Mouse (Mus musculus): ENCODE data around the gene Rpl36. TPM values are rescaled to one million over a fixed set of nuclear protein-coding genes. Genes with fewer than 3 reads are reported as not detected.

The Rpl36 gene
- polyA plus RNA-seq, 1 experiment, result 4,005 TPM

DNA sequence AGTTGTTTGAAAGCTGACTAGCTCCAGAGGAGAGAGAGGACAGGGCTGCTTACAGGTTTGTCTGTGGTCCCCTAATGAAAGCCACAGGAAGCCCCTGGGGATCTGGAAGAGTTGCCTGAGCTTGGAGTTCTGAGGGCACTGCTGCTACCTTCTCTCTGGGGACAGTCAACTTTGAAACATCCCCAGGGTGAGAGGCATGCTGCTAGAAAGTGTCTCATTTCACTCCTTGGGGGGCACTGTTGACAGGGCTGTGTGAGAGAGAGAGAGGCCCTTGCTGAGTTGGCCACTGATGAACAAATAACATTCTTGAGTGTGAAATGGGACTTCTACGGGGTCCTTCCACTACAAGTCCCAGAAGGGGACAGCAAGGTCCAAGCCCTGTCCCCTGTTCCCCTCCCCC is 25.4 kb upstream of the Rpl36 start:
- TF ChIP-seq MYOD1 (IDR thresholded peaks at IDR 0.05; ENCODE audit: control insufficient read depth, insufficient read length, low read depth) (no peak), USF1 (IDR thresholded peaks at IDR 0.05; ENCODE audit: low read depth) (no peak), FOSL1 (IDR thresholded peaks at IDR 0.05; ENCODE audit: insufficient read depth, low read length, poor library complexity, severe bottlenecking) (no peak), MAX (IDR thresholded peaks at IDR 0.05) (no peak), CEBPB (IDR thresholded peaks at IDR 0.05; ENCODE audit: low read depth) (no peak), CTCF (IDR thresholded peaks at IDR 0.05; ENCODE audit: control insufficient read depth, insufficient read depth, insufficient read length) (no peak), MYOG (IDR thresholded peaks at IDR 0.05; ENCODE audit: control insufficient read depth, extremely low read depth, insufficient read length) (no peak)
- Histone ChIP-seq H3K36me3 (ENCODE audit: control insufficient read depth, insufficient read depth) (peaks cover 68% of the 10 kb centered on the region), H3K4me3 (ENCODE audit: insufficient read depth, poor library complexity, severe bottlenecking) (no peak overlapping the region), H3ac (ENCODE audit: control insufficient read depth, insufficient read length, low read depth) (no peak overlapping the region), H3K27me3 (ENCODE audit: control insufficient read depth, insufficient read depth, insufficient read length) (no peaks in the 10 kb centered on the region), H3K79me2 (ENCODE audit: control insufficient read depth, insufficient read depth) (peaks cover 95% of the 10 kb centered on the region), H3K79me3 (ENCODE audit: low read depth) (peaks cover 87% of the 10 kb centered on the region)

DNA sequence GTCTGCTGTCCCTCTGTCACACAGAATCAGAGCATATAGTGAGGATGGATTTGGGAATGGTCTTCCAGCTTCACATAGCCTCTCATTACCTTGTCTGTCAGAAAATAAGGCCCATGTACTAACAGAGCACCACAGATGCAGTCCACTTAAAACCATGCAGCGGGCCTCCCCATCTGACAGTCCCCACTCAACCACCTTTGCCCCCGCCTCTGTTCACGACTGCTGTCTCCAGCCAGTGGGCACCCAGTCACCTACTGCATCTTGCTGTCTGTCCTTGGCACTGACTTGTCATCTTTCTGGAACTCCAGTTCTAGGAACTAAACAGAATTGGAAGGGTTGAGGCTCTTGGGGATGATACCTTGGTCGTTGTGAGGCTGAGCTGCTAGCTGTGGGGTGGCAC is 24.3 kb upstream of the Rpl36 start:
- no peak overlapping the region for H3K4me3 ChIP-seq (ENCODE audit: insufficient read depth, poor library complexity, severe bottlenecking)
- peaks cover 73% of the 10 kb centered on the region for H3K36me3 ChIP-seq (ENCODE audit: control insufficient read depth, insufficient read depth)

DNA sequence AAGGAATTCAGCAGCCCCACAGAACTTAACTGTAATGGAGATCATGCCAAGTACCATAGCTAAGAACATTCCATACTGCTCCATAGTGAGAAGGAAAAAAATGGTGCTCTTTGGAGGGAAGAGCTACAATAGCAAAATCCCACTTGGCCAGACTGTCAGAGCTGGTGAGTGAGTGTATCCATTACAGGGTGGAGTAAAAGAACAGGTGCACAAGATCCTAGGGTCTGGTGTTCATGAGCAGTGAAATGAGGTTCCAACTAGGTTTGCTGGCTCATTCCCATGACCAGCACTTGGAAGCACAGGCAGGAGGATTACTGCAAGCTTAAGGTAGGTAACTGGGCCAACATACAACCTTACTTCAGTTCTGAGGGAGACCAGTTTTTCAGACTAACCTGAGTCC is 20.7 kb upstream of the Rpl36 start:
- no peak for TF ChIP-seq FOSL1 (IDR thresholded peaks at IDR 0.05; ENCODE audit: insufficient read depth, low read length, poor library complexity, severe bottlenecking)
- no peak for TF ChIP-seq USF1 (IDR thresholded peaks at IDR 0.05; ENCODE audit: low read depth)
- peaks cover 90% of the 10 kb centered on the region for H3K79me2 ChIP-seq (ENCODE audit: control insufficient read depth, insufficient read depth)
- H3K79me3 ChIP-seq (ENCODE audit: low read depth), result peaks cover 81% of the 10 kb centered on the region
- H3K4me3 ChIP-seq (ENCODE audit: insufficient read depth, poor library complexity, severe bottlenecking), result no peak overlapping the region
- no peak overlapping the region for H3ac ChIP-seq (ENCODE audit: control insufficient read depth, insufficient read length, low read depth)
- peaks cover 98% of the 10 kb centered on the region for H3K36me3 ChIP-seq (ENCODE audit: control insufficient read depth, insufficient read depth)
- no peaks in the 10 kb centered on the region for H3K27me3 ChIP-seq (ENCODE audit: control insufficient read depth, insufficient read depth, insufficient read length)

More for the DNA sequence above, 24.3 kb upstream of the Rpl36 start:
- peaks cover 95% of the 10 kb centered on the region for H3K79me2 ChIP-seq (ENCODE audit: control insufficient read depth, insufficient read depth)
- no peak overlapping the region for H3ac ChIP-seq (ENCODE audit: control insufficient read depth, insufficient read length, low read depth)
- peaks cover 87% of the 10 kb centered on the region for H3K79me3 ChIP-seq (ENCODE audit: low read depth)
- H3K27me3 ChIP-seq (ENCODE audit: control insufficient read depth, insufficient read depth, insufficient read length), result no peaks in the 10 kb centered on the region
- TF ChIP-seq MYOG (IDR thresholded peaks at IDR 0.05; ENCODE audit: control insufficient read depth, extremely low read depth, insufficient read length), result no peak
- TF ChIP-seq MYOD1 (IDR thresholded peaks at IDR 0.05; ENCODE audit: control insufficient read depth, insufficient read length, low read depth), result no peak
- TF ChIP-seq CEBPB (IDR thresholded peaks at IDR 0.05; ENCODE audit: low read depth), result no peak
- TF ChIP-seq FOSL1 (IDR thresholded peaks at IDR 0.05; ENCODE audit: insufficient read depth, low read length, poor library complexity, severe bottlenecking), result no peak
- TF ChIP-seq MAX (IDR thresholded peaks at IDR 0.05), result no peak
- no peak for TF ChIP-seq CTCF (IDR thresholded peaks at IDR 0.05; ENCODE audit: control insufficient read depth, insufficient read depth, insufficient read length)
- no peak for TF ChIP-seq USF1 (IDR thresholded peaks at IDR 0.05; ENCODE audit: low read depth)

DNA sequence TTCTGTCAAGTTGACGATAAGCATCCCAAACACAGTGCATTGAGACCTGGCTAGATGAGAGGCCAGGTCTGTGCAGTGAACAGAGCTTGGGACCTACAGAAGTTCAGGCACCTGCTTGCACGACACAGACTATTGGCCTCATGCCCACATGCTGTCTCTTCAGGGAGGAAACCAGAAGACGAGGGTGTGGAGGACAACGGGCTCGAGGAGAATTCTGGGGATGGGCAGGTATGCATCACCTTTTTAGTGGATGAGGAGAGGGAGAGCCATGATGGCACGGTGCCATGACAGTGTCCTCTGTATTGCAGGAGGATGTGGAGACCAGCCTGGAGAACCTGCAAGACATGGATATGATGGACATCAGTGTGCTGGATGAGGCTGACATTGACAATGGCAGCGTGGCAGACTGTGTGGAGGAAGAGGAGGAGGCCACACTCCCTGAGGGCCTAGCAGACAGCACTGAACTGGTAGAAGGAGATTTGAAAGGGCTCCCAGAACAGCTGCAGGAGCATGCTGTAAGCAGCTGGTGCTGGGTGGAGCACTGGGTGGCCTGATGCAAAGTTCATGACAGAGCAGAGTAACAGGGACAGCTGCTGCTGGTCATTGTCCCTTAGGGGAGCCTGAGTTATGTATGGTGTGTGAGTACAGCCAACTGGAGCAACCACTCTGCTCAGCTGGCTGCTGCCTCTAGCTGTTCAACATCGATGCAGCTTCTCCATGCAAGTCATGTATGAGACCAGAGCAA is 19.5 kb upstream of the Rpl36 start:
- H3K79me3 ChIP-seq (ENCODE audit: low read depth), result peaks cover 69% of the 10 kb centered on the region
- TF ChIP-seq CTCF (IDR thresholded peaks at IDR 0.05; ENCODE audit: control insufficient read depth, insufficient read depth, insufficient read length) (no peak), MYOD1 (IDR thresholded peaks at IDR 0.05; ENCODE audit: control insufficient read depth, insufficient read length, low read depth) (peak; percentile 79)
- H3K4me3 ChIP-seq (ENCODE audit: insufficient read depth, poor library complexity, severe bottlenecking), result no peak overlapping the region
- H3K79me2 ChIP-seq (ENCODE audit: control insufficient read depth, insufficient read depth), result peaks cover 78% of the 10 kb centered on the region
- no peaks in the 10 kb centered on the region for H3K27me3 ChIP-seq (ENCODE audit: control insufficient read depth, insufficient read depth, insufficient read length)
- H3K36me3 ChIP-seq (ENCODE audit: control insufficient read depth, insufficient read depth), result peaks cover 94% of the 10 kb centered on the region
- H3ac ChIP-seq (ENCODE audit: control insufficient read depth, insufficient read length, low read depth), result no peak overlapping the region

DNA sequence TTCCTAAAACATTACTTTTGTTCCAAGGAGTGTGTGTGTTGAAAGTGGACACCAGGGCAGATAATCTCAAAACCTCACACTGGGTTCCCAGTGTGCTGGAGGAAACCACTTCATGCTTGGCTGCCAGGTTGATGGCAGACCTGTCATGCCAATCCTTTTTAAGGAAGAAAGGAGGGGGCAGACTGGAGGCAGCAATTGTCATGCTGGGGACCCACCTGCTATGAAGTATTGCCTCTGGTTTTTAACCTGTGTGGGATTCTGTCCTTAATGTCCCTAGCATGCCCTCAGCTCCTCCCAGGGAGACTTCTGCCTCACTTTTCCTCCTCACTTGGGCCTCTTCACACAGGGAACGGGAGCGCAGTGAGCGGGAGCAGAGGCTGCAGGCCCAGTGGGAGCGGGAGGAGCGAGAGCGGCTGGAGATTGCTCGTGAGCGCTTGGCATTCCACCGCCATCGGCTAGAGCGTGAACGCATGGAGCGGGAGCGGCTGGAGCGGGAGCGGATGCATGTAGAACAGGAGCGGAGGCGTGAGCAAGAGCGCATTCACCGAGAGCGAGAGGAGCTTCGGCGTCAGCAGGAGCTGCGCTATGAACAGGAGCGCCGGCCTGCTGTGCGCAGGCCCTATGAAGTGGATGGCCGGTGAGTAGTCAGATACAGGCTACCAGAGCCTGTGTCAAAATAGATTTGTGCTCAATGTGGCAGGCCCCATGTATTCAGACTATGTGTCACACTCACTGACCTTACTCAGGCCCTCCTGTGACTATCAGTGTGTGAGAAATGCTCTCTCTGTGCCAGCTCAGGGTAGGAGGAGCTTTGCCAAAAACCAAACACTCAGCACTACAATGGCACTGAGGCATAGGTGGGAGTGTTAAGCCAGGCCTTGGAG is 9.8 kb upstream of the Rpl36 start:
- no peak for TF ChIP-seq MYOG (IDR thresholded peaks at IDR 0.05; ENCODE audit: control insufficient read depth, extremely low read depth, insufficient read length)
- no peak for TF ChIP-seq CTCF (IDR thresholded peaks at IDR 0.05; ENCODE audit: control insufficient read depth, insufficient read depth, insufficient read length)
- TF ChIP-seq FOSL1 (IDR thresholded peaks at IDR 0.05; ENCODE audit: insufficient read depth, low read length, poor library complexity, severe bottlenecking), result no peak
- no peak for TF ChIP-seq CEBPB (IDR thresholded peaks at IDR 0.05; ENCODE audit: low read depth)
- no peak for TF ChIP-seq MYOD1 (IDR thresholded peaks at IDR 0.05; ENCODE audit: control insufficient read depth, insufficient read length, low read depth)
- no peak for TF ChIP-seq MAX (IDR thresholded peaks at IDR 0.05)
- no peak for TF ChIP-seq USF1 (IDR thresholded peaks at IDR 0.05; ENCODE audit: low read depth)
- Histone ChIP-seq H3K4me3 (ENCODE audit: insufficient read depth, poor library complexity, severe bottlenecking) (no peak overlapping the region), H3K36me3 (ENCODE audit: control insufficient read depth, insufficient read depth) (peaks cover 80% of the 10 kb centered on the region)

More for the DNA sequence above, 9.8 kb upstream of the Rpl36 start:
- H3K27me3 ChIP-seq (ENCODE audit: control insufficient read depth, insufficient read depth, insufficient read length), result no peaks in the 10 kb centered on the region
- H3ac ChIP-seq (ENCODE audit: control insufficient read depth, insufficient read length, low read depth), result no peak overlapping the region
- no peaks in the 10 kb centered on the region for H3K79me3 ChIP-seq (ENCODE audit: low read depth)
- H3K79me2 ChIP-seq (ENCODE audit: control insufficient read depth, insufficient read depth), result peaks cover 14% of the 10 kb centered on the region

Data from C2C12 (cell line).